Mouse (Mus musculus) forebrain, embryonic 10.5 days (tissue): Measurements from ENCODE around the gene Agpat4. TPM values are rescaled to one million over a fixed set of nuclear protein-coding genes. Genes with fewer than 3 reads are reported as not detected.
"Not testable (repeated sequence)": the region's sequence is repeated elsewhere in the genome, so short reads cannot be mapped to it uniquely, and the experiment has no call there.

Experiments
- DNase-seq: peaks from one replicate; pipeline ENCODE4 v3.0.0-alpha.2; 2017; ENCODE audit warnings: low spot score; ENCODE audit errors: extremely low spot score
- H3K27ac ChIP-seq: fragments of 300-500 bp; sonication (generic); 2 replicates; pipeline ENCODE4 v1.5.1; 2016; ENCODE audit warnings: mild to moderate bottlenecking
- H3K27me3 ChIP-seq: fragments of 300-500 bp; sonication (generic); 2 replicates; pipeline ENCODE4 v1.6.1; 2016; ENCODE audit warnings: mild to moderate bottlenecking; ENCODE audit not compliant: poor library complexity, severe bottlenecking
- H3K36me3 ChIP-seq: fragments of 300-500 bp; sonication (generic); replicated peaks from 2 replicates; pipeline ENCODE4 v1.6.1; 2016; ENCODE audit warnings: mild to moderate bottlenecking, moderate library complexity
- H3K4me1 ChIP-seq: fragments of 300-500 bp; sonication (generic); 2 replicates; pipeline ENCODE4 v1.6.1; 2016
- H3K4me3 ChIP-seq: fragments of 300-500 bp; sonication (generic); 2 replicates; pipeline ENCODE4 v1.5.1; 2016; ENCODE audit warnings: mild to moderate bottlenecking, moderate library complexity
- H3K9me3 ChIP-seq: fragments of 300-500 bp; sonication (generic); 2 replicates; pipeline ENCODE4 v1.6.1; 2016; ENCODE audit warnings: mild to moderate bottlenecking, moderate library complexity
- WGBS: fragments of 180-500 bp; shearing (Covaris S2); methylation state at CpG from one replicate; pipeline ENCODE4 v1.1.7; 2016; 5-methylcytosine and 5-hydroxymethylcytosine counted together
- polyA plus RNA-seq: library from polyadenylated mRNA; unstranded; fragments of >200 nt; fragmentation: Nextera tagmentation; extraction: Ambion mirVana; gene quantifications from 2 replicates; pipeline ENCODE4 v1.2.1, GENCODE M21; 2016

Gene Agpat4
- polyA plus RNA-seq, 1 experiment from 2014 or later = 42.2 TPM

DNA sequence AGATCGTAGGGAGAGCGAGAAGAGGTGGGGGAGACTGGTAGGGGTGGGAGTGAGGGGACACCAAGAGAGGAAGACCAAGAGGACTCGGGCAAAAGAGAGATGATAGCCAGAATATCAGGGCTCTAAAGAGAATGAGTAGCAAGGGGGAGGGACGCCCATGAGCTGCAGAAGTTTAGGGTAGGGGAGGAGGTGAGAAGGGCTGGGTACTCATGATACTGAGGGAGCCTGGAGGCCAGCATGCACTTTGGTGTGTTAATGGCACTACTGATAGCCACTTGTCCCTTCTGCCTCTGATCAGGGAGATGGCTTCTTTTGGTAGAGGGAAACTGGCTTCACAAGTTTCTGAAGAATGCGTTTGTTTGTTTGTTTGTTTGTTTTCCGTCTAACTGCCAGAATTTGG, 13.8 kb upstream of the Agpat4 start:
- 87% methylated on average over 6 of the region's 6 CpGs for WGBS
- no peaks in the 10 kb centered on the region for H3K36me3 ChIP-seq
- DNase-seq = no peak

GRCm38 (mm10) chr17:12106255-12106654, 12.2 kb upstream of the Agpat4 start:
- no peak overlapping the region for H3K4me3 ChIP-seq
- H3K9me3 ChIP-seq = no peaks in the 10 kb centered on the region
- no peak for DNase-seq
- H3K4me1 ChIP-seq = no peaks in the 10 kb centered on the region
- no peaks in the 10 kb centered on the region for H3K36me3 ChIP-seq
- no peaks in the 10 kb centered on the region for H3K27me3 ChIP-seq
- H3K27ac ChIP-seq = no peak overlapping the region
- WGBS = 70% methylated on average over 4 of the region's 4 CpGs

More for the DNA sequence above, 13.8 kb upstream of the Agpat4 start:
- Histone ChIP-seq H3K4me1 (no peaks in the 10 kb centered on the region), H3K9me3 (peaks cover 8% of the 10 kb centered on the region; the same call in 1 of the 2 replicates), H3K27me3 (no peaks in the 10 kb centered on the region), H3K4me3 (no peak overlapping the region), H3K27ac (no peak overlapping the region)

- 92% methylated on average over 6 of the region's 6 CpGs for WGBS
Measured at GRCm38 (mm10) chr17:12113626-12114025, 4.9 kb upstream of the Agpat4 start.

DNA sequence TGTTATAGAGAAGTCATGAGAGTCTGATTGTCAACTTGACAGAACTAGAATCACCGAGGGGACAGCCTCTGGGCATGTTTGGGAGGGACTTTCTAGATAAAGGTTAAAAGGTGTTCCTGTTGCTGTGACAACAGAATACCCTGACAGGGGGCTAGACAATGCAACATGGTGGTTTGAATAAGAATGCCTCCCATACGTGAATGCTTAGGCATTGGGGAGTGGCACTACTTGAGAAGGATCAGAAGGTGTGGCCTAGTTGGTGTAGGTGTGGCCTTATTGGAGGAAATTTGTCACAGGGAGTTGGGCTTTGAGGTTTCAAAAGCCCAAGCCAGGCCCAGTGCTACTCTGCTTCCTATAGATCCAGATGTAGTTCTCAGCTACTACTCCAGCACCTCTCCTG, 3.4 kb upstream of the Agpat4 start:
- Histone ChIP-seq H3K27ac (no peak overlapping the region), H3K9me3 (no peaks in the 10 kb centered on the region), H3K4me1 (peaks cover 11% of the 10 kb centered on the region), H3K36me3 (no peaks in the 10 kb centered on the region), H3K27me3 (no peaks in the 10 kb centered on the region), H3K4me3 (no peak overlapping the region)
- no peak for DNase-seq
- 78% methylated on average over 2 of the region's 2 CpGs for WGBS

More at GRCm38 (mm10) chr17:12113626-12114025, 4.9 kb upstream of the Agpat4 start:
- DNase-seq = no peak
- H3K4me3 ChIP-seq = no peak overlapping the region
- H3K4me1 ChIP-seq = peaks cover 10% of the 10 kb centered on the region
- H3K36me3 ChIP-seq = no peaks in the 10 kb centered on the region
- H3K27me3 ChIP-seq = no peaks in the 10 kb centered on the region
- no peak overlapping the region for H3K27ac ChIP-seq
- H3K9me3 ChIP-seq = no peaks in the 10 kb centered on the region

DNA sequence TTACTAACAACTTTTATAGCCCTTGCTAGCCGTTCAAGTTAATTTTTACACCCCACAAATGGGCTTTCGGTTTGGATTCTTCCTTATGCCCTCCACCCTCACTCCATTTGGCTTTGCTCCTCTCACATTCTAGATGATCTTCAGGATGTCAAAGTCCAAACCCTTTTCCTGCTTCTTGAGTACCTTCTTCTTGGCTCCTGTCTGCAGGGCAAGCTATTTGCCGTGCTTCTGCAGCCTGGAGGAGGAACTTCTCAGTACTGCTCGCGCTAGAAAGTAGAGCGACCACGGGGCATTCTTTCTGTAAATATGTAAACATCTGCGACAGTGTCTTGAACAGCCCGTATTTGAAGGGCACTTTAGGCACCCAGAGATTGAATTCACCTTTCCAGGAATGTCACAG, 373 bp upstream of the Agpat4 start:
- no peaks in the 10 kb centered on the region for H3K9me3 ChIP-seq
- H3K27ac ChIP-seq = peak overlapping the region; percentile 95
- H3K4me3 ChIP-seq = peak overlapping the region; percentile 75
- H3K36me3 ChIP-seq = 0 out of 2 replicates have a peak, but pooled peaks cover 2% of the 10 kb centered on the region
- H3K4me1 ChIP-seq = peaks cover 30% of the 10 kb centered on the region
- WGBS = 7% methylated on average over 9 of the region's 9 CpGs
- no peak for DNase-seq
- H3K27me3 ChIP-seq = no peaks in the 10 kb centered on the region

DNA sequence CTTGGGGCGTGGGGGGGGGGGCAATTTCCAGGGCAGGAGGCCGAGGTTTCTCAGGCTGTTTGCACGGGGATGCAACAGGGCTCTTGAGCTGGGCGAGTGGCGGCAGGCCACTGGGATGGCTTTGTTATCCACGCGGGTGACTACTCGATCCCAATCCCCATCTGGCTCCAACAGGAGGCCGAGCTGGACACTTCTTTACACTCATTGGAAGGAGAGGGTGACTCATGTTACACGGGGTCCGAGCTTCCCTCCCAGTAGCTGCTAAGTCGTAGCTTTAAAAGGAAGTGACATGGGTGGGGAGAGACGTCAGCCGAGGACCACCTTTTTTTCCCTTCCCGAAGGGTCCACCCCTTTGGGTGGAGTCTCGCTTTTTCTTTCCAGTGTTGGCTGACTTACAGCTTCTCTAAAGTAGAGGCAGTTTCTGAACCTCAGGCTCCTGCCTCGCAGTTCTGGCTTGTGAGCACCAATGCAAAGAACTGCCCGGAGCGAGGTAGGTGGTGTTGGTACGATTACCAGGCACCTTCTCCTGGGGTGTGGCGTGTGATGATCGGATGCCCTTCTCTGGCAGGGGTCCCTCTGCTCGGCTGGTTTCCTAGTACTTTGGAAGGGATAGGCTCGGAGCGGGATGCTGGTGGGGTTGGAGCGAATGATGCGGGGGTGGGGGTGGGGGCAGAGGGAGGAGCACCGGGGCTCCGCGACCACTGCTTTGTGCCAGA, 580 bp downstream of the Agpat4 start:
- peaks cover 12% of the 10 kb centered on the region for H3K36me3 ChIP-seq
- peaks cover 30% of the 10 kb centered on the region for H3K4me1 ChIP-seq
- no peaks in the 10 kb centered on the region for H3K9me3 ChIP-seq
- H3K27me3 ChIP-seq = no peaks in the 10 kb centered on the region
- H3K4me3 ChIP-seq = peak overlapping the region; percentile 75
- DNase-seq = peak; percentile 87
- WGBS = under 1% methylated on average over 30 of the region's 30 CpGs
- H3K27ac ChIP-seq = peak overlapping the region; percentile 95

- Histone ChIP-seq H3K36me3 (peaks cover 18% of the 10 kb centered on the region), H3K4me3 (peak overlapping the region; percentile 75), H3K9me3 (no peaks in the 10 kb centered on the region), H3K27ac (peak overlapping the region; percentile 95), H3K4me1 (peaks cover 30% of the 10 kb centered on the region), H3K27me3 (no peaks in the 10 kb centered on the region)
- WGBS = 0% methylated on average over 12 of the region's 12 CpGs
- peak; percentile 60 for DNase-seq
Measured at GRCm38 (mm10) chr17:12119675-12120074, 1.2 kb downstream of the Agpat4 start.

- 39% methylated on average over 5 of the region's 5 CpGs for WGBS
- peaks cover 30% of the 10 kb centered on the region for H3K4me1 ChIP-seq
- peak overlapping the region; percentile 75 for H3K4me3 ChIP-seq
- no peaks in the 10 kb centered on the region for H3K27me3 ChIP-seq
- H3K36me3 ChIP-seq = peaks cover 24% of the 10 kb centered on the region
- DNase-seq = no peak
- H3K9me3 ChIP-seq = no peaks in the 10 kb centered on the region
- peak overlapping the region; percentile 95 for H3K27ac ChIP-seq
Measured at GRCm38 (mm10) chr17:12120268-12120667, 1.8 kb downstream of the Agpat4 start.

GRCm38 (mm10) chr17:12121226-12121794, 2.8 kb downstream of the Agpat4 start:
- Histone ChIP-seq H3K27me3 (no peaks in the 10 kb centered on the region), H3K27ac (no peak overlapping the region), H3K9me3 (no peaks in the 10 kb centered on the region), H3K4me1 (peaks cover 30% of the 10 kb centered on the region), H3K4me3 (no peak overlapping the region), H3K36me3 (peaks cover 34% of the 10 kb centered on the region)
- WGBS = 91% methylated on average over 7 of the region's 7 CpGs
- DNase-seq = no peak

DNA sequence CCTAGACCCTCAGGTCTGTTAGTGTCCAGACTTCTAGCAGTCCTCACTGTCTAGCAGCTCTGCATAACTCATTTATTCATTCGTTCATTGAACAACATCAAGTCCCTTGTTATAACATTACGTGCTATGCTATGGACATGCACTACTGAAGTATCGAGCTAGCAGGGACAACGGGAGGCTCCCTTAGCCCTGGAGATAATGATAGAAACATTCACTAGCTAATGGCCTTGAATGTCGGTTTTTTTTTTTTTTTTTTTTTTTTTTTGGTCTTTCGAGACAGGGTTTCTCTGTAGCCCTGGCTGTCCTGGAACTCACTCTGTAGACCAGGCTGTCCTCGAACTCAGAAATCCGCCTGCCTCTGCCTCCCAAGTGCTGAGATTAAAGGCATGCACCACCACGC, 3.8 kb downstream of the Agpat4 start:
- Histone ChIP-seq H3K36me3 (peaks cover 44% of the 10 kb centered on the region), H3K4me1 (peaks cover 30% of the 10 kb centered on the region)
- H3K27ac ChIP-seq, H3K9me3 ChIP-seq, DNase-seq, H3K27me3 ChIP-seq, H3K4me3 ChIP-seq: not testable (repeated sequence)
- 89% methylated on average over 9 of the region's 9 CpGs for WGBS

- no peaks in the 10 kb centered on the region for H3K9me3 ChIP-seq
- H3K4me3 ChIP-seq = no peak overlapping the region
- H3K27me3 ChIP-seq = no peaks in the 10 kb centered on the region
- H3K27ac ChIP-seq = no peak overlapping the region
- DNase-seq = no peak
- WGBS = 86% methylated on average over 3 of the region's 3 CpGs
- H3K4me1 ChIP-seq = peaks cover 24% of the 10 kb centered on the region
- peaks cover 53% of the 10 kb centered on the region for H3K36me3 ChIP-seq
Measured at GRCm38 (mm10) chr17:12123168-12123567, 4.7 kb downstream of the Agpat4 start.

- Histone ChIP-seq H3K27me3 (no peaks in the 10 kb centered on the region), H3K4me3 (no peak overlapping the region), H3K27ac (no peak overlapping the region), H3K36me3 (peaks cover 87% of the 10 kb centered on the region), H3K9me3 (no peaks in the 10 kb centered on the region), H3K4me1 (peaks cover 6% of the 10 kb centered on the region; the same call in 1 of the 2 replicates)
- no peak for DNase-seq
- 92% methylated on average over 4 of the region's 4 CpGs for WGBS
Measured at GRCm38 (mm10) chr17:12127056-12127455, 8.6 kb downstream of the Agpat4 start.

- H3K27ac ChIP-seq = no peak overlapping the region
- 83% methylated on average over 2 of the region's 2 CpGs for WGBS
- DNase-seq = no peak
Measured at GRCm38 (mm10) chr17:12128976-12129375, 10.5 kb downstream of the Agpat4 start.

More at GRCm38 (mm10) chr17:12128976-12129375, 10.5 kb downstream of the Agpat4 start:
- H3K4me3 ChIP-seq = no peak overlapping the region
- H3K27me3 ChIP-seq = no peaks in the 10 kb centered on the region
- no peaks in the 10 kb centered on the region for H3K9me3 ChIP-seq
- H3K4me1 ChIP-seq = peaks cover 6% of the 10 kb centered on the region; the same call in 1 of the 2 replicates
- peaks cover 95% of the 10 kb centered on the region for H3K36me3 ChIP-seq
